Mouse (Mus musculus): ENCODE measurements at regions not wholly inside any gene's neighbourhood (a gene's known extent, or its start where the extent isn't known, plus 50 kb on each side); places are given as distances from the start of the nearest gene placed in this dataset.
"Not testable (repeated sequence)": the region's sequence is repeated elsewhere in the genome, so short reads cannot be mapped to it uniquely, and the experiment has no call there.

GRCm38 (mm10) chr3:149088621-149089128, 98.3 kb upstream of the Adgrl2 start:
- DNase-seq (ENCODE audit: extremely low spot score in 1 of 2, low spot score in 2 of 2): no peak
- intact Hi-C loops (cut with DNase I): no loop called here

GRCm38 (mm10) chr3:149087488-149087887, 97.1 kb upstream of the Adgrl2 start:
- DNase-seq (ENCODE audit: extremely low spot score in 1 of 2, low spot score in 2 of 2): peak in 1 of 2 experiments; percentile 16
- intact Hi-C loops (cut with DNase I): no loop called here

GRCm38 (mm10) chr3:149086704-149087103, 96.3 kb upstream of the Adgrl2 start:
- intact Hi-C loops (cut with DNase I): no loop called here
- no peak for DNase-seq (ENCODE audit: extremely low spot score in 1 of 2, low spot score in 2 of 2)

DNA sequence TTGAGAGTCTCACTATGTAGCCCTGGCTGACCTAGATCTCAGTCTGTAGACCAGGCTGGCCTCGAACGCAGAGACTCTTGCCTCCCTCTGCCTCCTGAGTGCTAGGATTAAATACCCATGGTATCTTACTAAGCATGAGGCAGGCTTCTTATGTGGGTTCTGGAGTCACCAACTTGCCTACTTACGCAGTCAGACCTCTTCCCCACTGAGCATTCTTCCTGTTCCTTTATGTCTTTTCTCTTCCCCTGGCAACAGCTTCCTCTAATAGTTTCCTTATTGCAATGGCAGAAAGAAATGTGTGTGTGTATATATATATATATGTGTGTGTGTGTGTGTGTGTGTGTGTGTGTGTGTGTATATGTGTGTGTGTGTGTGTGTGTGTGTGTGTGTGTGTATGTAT, 95.7 kb upstream of the Adgrl2 start:
- no peak for DNase-seq (ENCODE audit: extremely low spot score in 1 of 2, low spot score in 2 of 2)
- intact Hi-C loops (cut with DNase I): no loop called here

DNA sequence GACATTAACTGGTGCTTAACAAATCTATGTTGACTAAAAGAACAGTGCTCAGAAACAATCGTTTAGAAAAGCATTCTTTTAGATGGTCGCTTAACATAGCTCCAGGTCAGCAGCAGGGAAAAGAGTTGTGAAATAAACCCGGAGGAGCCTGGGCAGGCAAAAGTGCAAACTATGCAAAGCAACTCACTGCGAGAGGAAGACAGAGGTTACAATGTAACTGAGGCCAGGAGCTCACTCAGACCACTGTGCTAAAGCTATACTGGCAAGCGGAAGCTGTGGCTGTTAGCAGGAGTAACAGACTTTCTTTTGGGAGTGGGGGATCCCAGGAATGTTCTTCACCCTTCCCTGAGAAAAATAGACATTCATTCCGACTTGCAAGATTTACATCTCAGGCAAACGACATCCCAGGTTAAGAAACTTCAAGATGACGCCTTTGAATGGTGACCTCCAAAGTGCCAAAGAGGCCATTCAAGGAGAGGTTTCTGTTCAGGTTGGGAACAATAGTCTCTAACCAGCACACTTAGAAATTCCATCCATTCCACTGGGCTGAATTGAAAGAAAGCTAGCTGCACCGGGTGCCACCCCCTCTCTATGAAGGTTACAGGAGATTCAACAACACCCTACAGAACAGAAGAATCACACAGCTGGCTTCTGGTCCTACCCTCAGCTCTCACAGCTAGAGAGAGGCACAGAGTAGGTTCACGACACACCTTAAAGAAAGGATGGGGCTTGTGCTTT, 94.7 kb upstream of the Adgrl2 start:
- intact Hi-C loops (cut with DNase I): no loop called here
- no peak for DNase-seq (ENCODE audit: extremely low spot score in 1 of 2, low spot score in 2 of 2)

DNA sequence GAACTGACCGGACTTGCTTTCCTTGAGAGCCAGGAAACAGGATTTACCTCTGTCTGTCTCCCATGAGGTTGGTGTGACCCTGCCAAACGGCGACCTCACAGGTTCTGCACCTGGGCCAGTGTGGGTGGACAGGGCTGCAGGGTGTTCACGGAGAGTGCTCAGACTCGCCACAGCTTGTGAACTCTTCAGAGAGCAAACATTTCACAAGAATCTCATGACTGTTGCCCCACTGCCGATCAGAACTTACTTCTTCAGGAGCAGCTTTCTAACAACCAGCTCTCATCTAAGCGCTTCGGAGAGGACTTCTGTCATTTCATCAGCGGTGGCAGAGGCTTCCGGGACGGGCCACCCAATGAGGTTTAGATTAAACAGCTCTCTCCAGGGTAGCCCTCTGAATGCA, 93.0 kb upstream of the Adgrl2 start:
- DNase-seq (ENCODE audit: extremely low spot score in 1 of 2, low spot score in 2 of 2): no peak
- intact Hi-C loops (cut with DNase I): no loop called here

GRCm38 (mm10) chr3:149078881-149079280, 88.5 kb upstream of the Adgrl2 start:
- DNase-seq (ENCODE audit: extremely low spot score in 1 of 2, low spot score in 2 of 2): no peak

GRCm38 (mm10) chr3:149076928-149077551, 86.7 kb upstream of the Adgrl2 start:
- no peak for DNase-seq (ENCODE audit: extremely low spot score in 1 of 2, low spot score in 2 of 2)
- intact Hi-C loops (cut with DNase I): no loop called here

More at GRCm38 (mm10) chr3:149078881-149079280, 88.5 kb upstream of the Adgrl2 start:
- intact Hi-C loops (cut with DNase I): no loop called here

DNA sequence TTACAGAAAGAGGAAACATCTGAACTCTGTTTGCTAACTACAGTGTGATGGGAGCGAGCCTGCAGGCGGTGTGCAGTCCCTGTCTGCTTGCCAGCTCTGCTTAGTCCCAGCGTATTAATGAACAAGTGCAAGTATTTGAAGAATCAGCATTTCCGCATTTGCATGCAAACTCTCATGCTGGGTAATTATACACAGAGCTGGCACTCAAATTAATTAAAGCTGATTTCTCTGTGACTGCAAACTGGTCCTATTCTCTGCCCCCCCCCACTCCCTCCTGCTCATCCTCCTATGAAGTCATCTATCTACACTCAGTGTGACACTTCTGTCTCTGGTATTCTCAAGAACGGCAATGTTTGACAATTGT, 85.1 kb upstream of the Adgrl2 start:
- DNase-seq (ENCODE audit: extremely low spot score in 1 of 2, low spot score in 2 of 2): peak in 1 of 2 experiments; percentile 45
- intact Hi-C loops (cut with DNase I): no loop called here

DNA sequence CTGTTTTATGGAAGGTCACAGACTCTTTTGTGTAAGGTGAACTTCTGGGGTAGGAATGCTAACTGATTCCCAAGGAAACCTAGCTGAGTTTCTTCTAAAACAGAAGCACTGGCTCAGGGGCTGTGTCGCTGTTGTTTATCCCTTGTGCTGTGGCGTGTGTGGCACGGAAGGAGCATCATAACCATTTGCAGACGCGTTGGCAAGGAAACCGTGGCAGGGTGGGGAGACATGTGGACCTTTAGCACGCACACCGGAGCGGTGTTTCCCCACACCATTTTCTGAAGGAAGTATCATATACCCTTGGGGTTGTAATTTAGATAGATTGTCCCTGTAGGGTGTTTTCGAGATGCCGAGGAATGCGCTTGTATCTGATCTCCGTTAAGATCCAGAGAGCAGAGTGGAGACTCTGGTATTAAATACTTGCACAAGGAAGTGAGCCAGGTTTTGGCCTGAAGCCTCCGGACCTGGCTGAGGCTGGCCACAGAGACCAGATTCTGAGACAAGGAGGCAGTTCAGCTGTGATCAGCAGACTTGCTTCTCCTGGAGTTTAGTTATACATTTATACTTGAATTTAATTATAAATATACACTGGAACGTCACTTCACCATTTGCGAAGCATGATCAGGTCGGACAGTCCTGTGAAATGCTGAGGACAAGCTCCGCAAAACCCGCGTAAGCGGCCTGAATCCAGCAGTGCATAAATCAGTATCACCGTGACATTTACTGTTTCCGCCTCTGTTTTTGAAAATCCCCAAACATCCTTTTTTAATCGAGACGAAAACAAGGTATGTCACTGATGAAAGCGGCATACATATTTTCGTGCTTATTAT, 84.5 kb upstream of the Adgrl2 start:
- no peak for DNase-seq (ENCODE audit: extremely low spot score in 1 of 2, low spot score in 2 of 2)

GRCm38 (mm10) chr3:149070201-149070600, 79.8 kb upstream of the Adgrl2 start:
- no peak for DNase-seq (ENCODE audit: extremely low spot score in 1 of 2, low spot score in 2 of 2)
- intact Hi-C loops (cut with DNase I): no loop called here

More for the DNA sequence above, 84.5 kb upstream of the Adgrl2 start:
- intact Hi-C loops (cut with DNase I): no loop called here

DNA sequence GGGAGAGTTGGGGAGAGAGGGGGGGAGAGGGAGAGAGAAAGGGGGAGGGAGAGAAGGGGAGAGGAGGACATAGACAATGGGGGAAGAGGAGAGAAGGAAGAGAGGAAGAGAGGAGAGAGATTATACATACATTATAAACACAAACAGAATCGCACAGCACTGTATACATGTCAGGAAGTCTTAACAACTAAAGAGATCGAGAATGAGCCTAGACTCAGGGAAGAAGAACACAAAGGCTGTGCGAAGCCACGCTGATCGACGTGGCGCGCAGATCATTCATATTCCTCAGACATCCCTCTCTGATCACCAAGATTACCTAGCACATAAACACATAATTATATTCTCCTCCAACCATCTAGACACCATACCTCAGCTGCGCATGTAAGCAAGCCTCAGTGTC, 79.1 kb upstream of the Adgrl2 start:
- no peak for DNase-seq (ENCODE audit: extremely low spot score in 1 of 2, low spot score in 2 of 2)
- intact Hi-C loops (cut with DNase I): no loop called here

DNA sequence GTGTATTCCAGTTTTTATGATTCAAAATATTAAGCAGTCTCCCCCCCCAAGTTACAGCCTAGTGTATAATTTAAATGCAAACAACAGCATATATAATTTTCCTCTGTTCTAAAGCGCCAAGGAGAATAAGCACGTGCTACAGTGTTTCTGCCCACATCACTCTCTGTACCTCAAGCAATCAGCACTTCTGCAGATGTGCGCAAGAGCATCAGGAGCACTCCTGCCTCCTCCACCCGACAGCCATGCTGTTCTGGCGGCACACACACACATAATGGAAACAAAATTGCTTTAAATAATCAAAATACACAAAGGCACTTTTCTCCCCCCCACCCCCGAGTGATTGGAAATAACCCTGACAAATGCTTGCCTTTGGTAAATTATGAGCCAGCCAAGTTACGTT, 78.5 kb upstream of the Adgrl2 start:
- intact Hi-C loops (cut with DNase I): no loop called here
- no peak for DNase-seq (ENCODE audit: extremely low spot score in 1 of 2, low spot score in 2 of 2)

- DNase-seq (ENCODE audit: extremely low spot score in 1 of 2, low spot score in 2 of 2): no peak
- intact Hi-C loops (cut with DNase I): no loop called here
Measured at GRCm38 (mm10) chr3:149067758-149068157, 77.4 kb upstream of the Adgrl2 start.

GRCm38 (mm10) chr3:149055077-149055476, 64.7 kb upstream of the Adgrl2 start:
- DNase-seq (ENCODE audit: extremely low spot score in 1 of 2, low spot score in 2 of 2): no peak
- intact Hi-C loops (cut with DNase I): no loop called here

DNA sequence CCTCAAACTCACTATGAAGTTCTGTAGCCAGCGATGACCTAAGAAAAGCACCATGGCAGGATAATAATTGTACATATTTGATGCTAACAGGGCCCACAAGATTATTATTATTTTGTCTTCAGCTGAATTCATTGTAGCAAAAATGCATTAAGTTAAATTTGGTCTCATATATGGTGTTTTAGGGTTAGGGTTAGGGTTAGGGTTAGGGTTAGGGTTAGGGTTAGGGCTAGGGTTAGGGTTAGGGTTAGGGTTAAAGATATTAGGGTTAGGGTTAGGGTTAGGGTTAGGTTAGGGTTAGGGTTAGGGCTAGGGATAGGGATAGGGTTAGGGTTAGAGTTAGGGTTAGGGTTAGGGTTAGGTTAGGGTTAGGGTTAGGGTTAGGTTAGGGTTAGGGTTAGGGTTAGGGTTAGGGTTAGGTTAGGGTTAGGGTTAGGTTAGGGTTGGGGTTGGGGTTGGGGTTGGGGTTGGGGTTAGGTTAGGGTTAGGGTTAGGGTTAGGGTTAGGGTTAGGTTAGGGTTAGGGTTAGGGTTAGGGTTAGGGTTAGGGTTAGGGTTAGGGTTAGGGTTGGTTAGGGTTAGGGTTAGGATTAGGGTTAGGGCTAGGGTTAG, 62.0 kb upstream of the Adgrl2 start:
- intact Hi-C loops (cut with DNase I); DNase-seq (ENCODE audit: extremely low spot score in 1 of 2, low spot score in 2 of 2): not testable (repeated sequence)

GRCm38 (mm10) chr3:149045343-149045742, 55.0 kb upstream of the Adgrl2 start:
- intact Hi-C loops (cut with DNase I): no loop called here
- no peak for DNase-seq (ENCODE audit: extremely low spot score in 1 of 2, low spot score in 2 of 2)

GRCm38 (mm10) chr3:149043901-149044300, 53.5 kb upstream of the Adgrl2 start:
- DNase-seq (ENCODE audit: extremely low spot score in 1 of 2, low spot score in 2 of 2): no peak
- intact Hi-C loops (cut with DNase I): no loop called here

- intact Hi-C loops (cut with DNase I): no loop called here
- DNase-seq (ENCODE audit: extremely low spot score in 1 of 2, low spot score in 2 of 2): no peak
Measured at GRCm38 (mm10) chr3:149042527-149042926, 52.2 kb upstream of the Adgrl2 start.
